Mouse (Mus musculus) heart, adult 2 months (tissue): ENCODE measurements around the gene Mstn.

Experiments
- CTCF ChIP-seq: fragments of 200-600 bp; IDR thresholded peaks from 2 replicates; pipeline ENCODE4 v1.8.1; 2022; ENCODE audit warnings: antibody characterized with exemption, mild to moderate bottlenecking, moderate library complexity
- POLR2A ChIP-seq: fragments of 200-500 bp; IDR thresholded peaks from 2 replicates; pipeline ENCODE4 v1.6.1; 2011; ENCODE audit warnings: mild to moderate bottlenecking, low read depth, low read length, control low read depth; ENCODE audit not compliant: insufficient read depth

DNA sequence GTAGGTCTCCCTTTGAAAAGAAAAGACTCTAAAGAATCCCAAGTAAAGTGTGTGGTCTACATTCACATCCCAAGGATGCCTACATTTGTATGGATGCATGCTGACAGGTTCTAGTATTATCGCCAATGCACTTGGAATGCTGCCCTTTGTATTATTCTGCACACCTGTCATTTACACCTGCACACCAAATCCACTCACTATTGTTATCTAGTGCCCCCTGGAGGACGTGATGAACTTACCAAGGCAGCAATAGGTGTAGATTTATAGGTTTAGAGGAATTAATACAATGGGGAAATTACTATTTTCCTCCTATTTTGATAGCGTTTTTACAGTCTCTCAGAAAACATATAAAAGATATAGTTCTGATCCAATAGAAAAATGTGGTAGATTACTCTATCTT is 31.7 kb downstream of the Mstn start:
- peak; percentile 45 for TF ChIP-seq CTCF
- no peak for TF ChIP-seq POLR2A
